Mouse (Mus musculus) limb, embryonic 10.5 days (tissue): ENCODE data around the gene Coro1c. TPM values are rescaled to one million over a fixed set of nuclear protein-coding genes. Genes with fewer than 3 reads are reported as not detected.
"Not testable (repeated sequence)": the region's sequence is repeated elsewhere in the genome, so short reads cannot be mapped to it uniquely, and the experiment has no call there.

Experiments
- DNase-seq: peaks from one replicate; pipeline ENCODE4 v3.0.0-alpha.2; 2017; ENCODE audit warnings: low spot score
- H3K27ac ChIP-seq: fragments of 300-500 bp; sonication (generic); 2 replicates; pipeline ENCODE4 v1.5.1; 2016; ENCODE audit warnings: mild to moderate bottlenecking
- H3K27me3 ChIP-seq: fragments of 300-500 bp; sonication (generic); 2 replicates; pipeline ENCODE4 v1.6.1; 2016; ENCODE audit warnings: low read depth, mild to moderate bottlenecking; ENCODE audit not compliant: poor library complexity, severe bottlenecking
- H3K36me3 ChIP-seq: fragments of 300-500 bp; sonication (generic); 2 replicates; pipeline ENCODE4 v1.6.1; 2016; ENCODE audit warnings: mild to moderate bottlenecking, moderate library complexity
- H3K4me1 ChIP-seq: fragments of 300-500 bp; sonication (generic); 2 replicates; pipeline ENCODE4 v1.6.1; 2016
- H3K4me3 ChIP-seq: fragments of 300-500 bp; sonication (generic); 2 replicates; pipeline ENCODE4 v1.5.1; 2016; ENCODE audit warnings: mild to moderate bottlenecking, moderate library complexity
- H3K9me3 ChIP-seq: fragments of 300-500 bp; sonication (generic); replicated peaks from 2 replicates; pipeline ENCODE4 v1.6.1; 2016; ENCODE audit warnings: mild to moderate bottlenecking
- WGBS: fragments of 180-500 bp; shearing (Covaris S2); methylation state at CpG from one replicate; pipeline ENCODE4 v1.1.7; 2016; 5-methylcytosine and 5-hydroxymethylcytosine counted together
- polyA plus RNA-seq: library from polyadenylated mRNA; unstranded; fragments of >200 nt; fragmentation: Nextera tagmentation; extraction: Ambion mirVana; gene quantifications from 2 replicates; pipeline ENCODE4 v1.2.1, GENCODE M21; 2016

Coro1c gene
- polyA plus RNA-seq, 1 experiment from 2014 or later = 129 TPM

GRCm38 (mm10) chr5:113825558-113825957, 83.0 kb downstream of the Coro1c start:
- H3K27me3 ChIP-seq = no peaks in the 10 kb centered on the region
- no peaks in the 10 kb centered on the region for H3K36me3 ChIP-seq
- DNase-seq = no peak
- no peak overlapping the region for H3K27ac ChIP-seq
- H3K9me3 ChIP-seq = no peaks in the 10 kb centered on the region
- no peak overlapping the region for H3K4me3 ChIP-seq
- 87% methylated on average over 7 of the region's 7 CpGs for WGBS
- peaks cover 11% of the 10 kb centered on the region; the same call in 1 of the 2 replicates for H3K4me1 ChIP-seq

- no peaks in the 10 kb centered on the region for H3K27me3 ChIP-seq
- H3K4me1 ChIP-seq = peaks cover 4% of the 10 kb centered on the region; the same call in 1 of the 2 replicates
- no peaks in the 10 kb centered on the region for H3K9me3 ChIP-seq
- 86% methylated on average over 4 of the region's 4 CpGs for WGBS
- H3K36me3 ChIP-seq = no peaks in the 10 kb centered on the region
- DNase-seq = no peak
- H3K27ac ChIP-seq = no peak overlapping the region
- no peak overlapping the region for H3K4me3 ChIP-seq
These were observed 84.3 kb downstream of the Coro1c start for GRCm38 (mm10) chr5:113824228-113824627.

- H3K4me3 ChIP-seq = no peak overlapping the region
- H3K36me3 ChIP-seq = no peaks in the 10 kb centered on the region
- no peaks in the 10 kb centered on the region for H3K9me3 ChIP-seq
- peaks cover 12% of the 10 kb centered on the region; the same call in 1 of the 2 replicates for H3K27me3 ChIP-seq
- WGBS = 74% methylated on average over 14 of the region's 14 CpGs
- H3K4me1 ChIP-seq = peaks cover 23% of the 10 kb centered on the region
- H3K27ac ChIP-seq = no peak overlapping the region
- DNase-seq = no peak
These were observed 90.0 kb downstream of the Coro1c start for GRCm38 (mm10) chr5:113818572-113818971.

GRCm38 (mm10) chr5:113815638-113816152, 92.9 kb downstream of the Coro1c start:
- Histone ChIP-seq H3K4me1 (peaks cover 23% of the 10 kb centered on the region), H3K36me3 (no peaks in the 10 kb centered on the region), H3K4me3 (no peak overlapping the region), H3K9me3 (no peaks in the 10 kb centered on the region), H3K27ac (no peak overlapping the region), H3K27me3 (peaks cover 12% of the 10 kb centered on the region; the same call in 1 of the 2 replicates)
- peak; percentile 96 for DNase-seq
- WGBS = 16% methylated on average over 15 of the region's 15 CpGs

- WGBS = 52% methylated on average over 11 of the region's 11 CpGs
- peaks cover 23% of the 10 kb centered on the region for H3K4me1 ChIP-seq
These were observed 93.5 kb downstream of the Coro1c start for GRCm38 (mm10) chr5:113815041-113815389.

GRCm38 (mm10) chr5:113814111-113815040, 94.2 kb downstream of the Coro1c start:
- Histone ChIP-seq H3K4me3 (no peak overlapping the region), H3K27ac (0 out of 2 replicates have a peak overlapping the region, but pooled peaks have one; percentile 9), H3K9me3 (no peaks in the 10 kb centered on the region), H3K4me1 (peaks cover 23% of the 10 kb centered on the region), H3K27me3 (peaks cover 12% of the 10 kb centered on the region; the same call in 1 of the 2 replicates), H3K36me3 (no peaks in the 10 kb centered on the region)
- no peak for DNase-seq
- WGBS = 39% methylated on average over 27 of the region's 27 CpGs

More at GRCm38 (mm10) chr5:113815041-113815389, 93.5 kb downstream of the Coro1c start:
- peaks cover 12% of the 10 kb centered on the region; the same call in 1 of the 2 replicates for H3K27me3 ChIP-seq
- DNase-seq = no peak
- no peaks in the 10 kb centered on the region for H3K9me3 ChIP-seq
- no peak overlapping the region for H3K4me3 ChIP-seq
- no peaks in the 10 kb centered on the region for H3K36me3 ChIP-seq
- no peak overlapping the region for H3K27ac ChIP-seq

- Histone ChIP-seq H3K4me1 (peaks cover 27% of the 10 kb centered on the region), H3K36me3 (no peaks in the 10 kb centered on the region), H3K4me3 (no peak overlapping the region), H3K27ac (no peak overlapping the region), H3K27me3 (peaks cover 12% of the 10 kb centered on the region; the same call in 1 of the 2 replicates), H3K9me3 (no peaks in the 10 kb centered on the region)
- 24% methylated on average over 9 of the region's 9 CpGs for WGBS
- DNase-seq = no peak
These were observed 95.0 kb downstream of the Coro1c start for GRCm38 (mm10) chr5:113813608-113814007.

GRCm38 (mm10) chr5:113812638-113813037, 95.9 kb downstream of the Coro1c start:
- H3K27ac ChIP-seq = no peak overlapping the region
- peaks cover 12% of the 10 kb centered on the region; the same call in 1 of the 2 replicates for H3K27me3 ChIP-seq
- H3K4me3 ChIP-seq = no peak overlapping the region
- H3K36me3 ChIP-seq = no peaks in the 10 kb centered on the region
- no peaks in the 10 kb centered on the region for H3K9me3 ChIP-seq
- 89% methylated on average over 2 of the region's 2 CpGs for WGBS
- peaks cover 34% of the 10 kb centered on the region for H3K4me1 ChIP-seq
- DNase-seq = no peak

- H3K27me3 ChIP-seq = peaks cover 12% of the 10 kb centered on the region; the same call in 1 of the 2 replicates
- not testable (repeated sequence) for H3K9me3 ChIP-seq, H3K36me3 ChIP-seq, H3K27ac ChIP-seq, H3K4me3 ChIP-seq, DNase-seq
- peaks cover 41% of the 10 kb centered on the region for H3K4me1 ChIP-seq
- 23% methylated on average over 11 of the region's 12 CpGs for WGBS
These were observed 96.6 kb downstream of the Coro1c start for GRCm38 (mm10) chr5:113811824-113812420.

- Histone ChIP-seq H3K9me3 (no peaks in the 10 kb centered on the region), H3K27me3 (peaks cover 10% of the 10 kb centered on the region; the same call in 1 of the 2 replicates), H3K4me1 (peaks cover 53% of the 10 kb centered on the region), H3K36me3 (no peaks in the 10 kb centered on the region), H3K27ac (0 out of 2 replicates have a peak overlapping the region, but pooled peaks have one; percentile 7), H3K4me3 (no peak overlapping the region)
- 93% methylated on average over 4 of the region's 4 CpGs for WGBS
- DNase-seq = no peak
These were observed 98.4 kb downstream of the Coro1c start for GRCm38 (mm10) chr5:113810111-113810510.

GRCm38 (mm10) chr5:113808177-113808576, 100.4 kb downstream of the Coro1c start:
- Histone ChIP-seq H3K36me3 (no peaks in the 10 kb centered on the region), H3K27me3 (no peaks in the 10 kb centered on the region), H3K9me3 (no peaks in the 10 kb centered on the region), H3K4me3 (peak overlapping the region; percentile 30), H3K27ac (peak overlapping the region; percentile 85), H3K4me1 (peaks cover 60% of the 10 kb centered on the region)
- peak; percentile 81 for DNase-seq
- 12% methylated on average over 2 of the region's 2 CpGs for WGBS

GRCm38 (mm10) chr5:113807712-113808111, 100.8 kb downstream of the Coro1c start:
- Histone ChIP-seq H3K9me3 (no peaks in the 10 kb centered on the region), H3K27ac (peak overlapping the region; percentile 85), H3K36me3 (no peaks in the 10 kb centered on the region), H3K27me3 (no peaks in the 10 kb centered on the region), H3K4me3 (peak overlapping the region; percentile 30), H3K4me1 (peaks cover 64% of the 10 kb centered on the region)
- 15% methylated on average over 9 of the region's 9 CpGs for WGBS
- peak; percentile 62 for DNase-seq
